26 mouse cellular contexts compared by ENCODE assay signal in the genomic region with DNA sequence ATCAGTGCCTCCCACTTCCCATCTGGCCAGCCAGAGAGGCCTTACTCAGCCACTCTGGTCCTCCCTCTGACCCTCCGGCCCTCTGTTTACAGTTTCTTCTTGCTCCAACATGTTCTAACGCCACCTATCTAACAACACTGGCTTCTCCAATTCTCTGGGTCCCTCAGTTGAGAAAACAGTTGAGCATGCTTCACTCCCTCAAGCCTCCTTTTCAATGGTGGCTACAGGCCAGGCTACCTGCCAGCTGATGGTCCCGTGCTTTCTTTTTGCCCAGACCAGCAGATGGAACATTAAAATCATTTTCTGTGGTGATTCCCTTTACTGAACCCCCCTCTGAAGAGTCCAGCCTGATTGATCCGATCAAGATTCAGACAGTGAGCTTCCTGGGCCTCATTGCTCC.
"Had no signal": no experiment of that assay in that cellular context is flagged by ENCODE, and none has a peak within 500 bp of the region (broad histone marks: within the 10 kb centered on the region; RNA-seq: fewer than 3 reads in every experiment).

No protein-coding gene starts in this region.

- H3K9ac ChIP-seq: embryonic facial prominence, embryonic 12.5 days; embryonic facial prominence, embryonic 13.5 days; embryonic facial prominence, embryonic 15.5 days; forebrain, embryonic 12.5 days; forebrain, embryonic 13.5 days; forebrain, embryonic 15.5 days; forebrain, postnatal 0 days had no signal

- H3K36me3 ChIP-seq: embryonic facial prominence, embryonic 10.5 days; embryonic facial prominence, embryonic 12.5 days; embryonic facial prominence, embryonic 13.5 days; embryonic facial prominence, embryonic 15.5 days; forebrain, embryonic 10.5 days; forebrain, embryonic 12.5 days; forebrain, embryonic 15.5 days; heart, embryonic 10.5 days had no signal

- H3K9me3 ChIP-seq: embryonic facial prominence, embryonic 10.5 days; embryonic facial prominence, embryonic 12.5 days; embryonic facial prominence, embryonic 13.5 days; embryonic facial prominence, embryonic 15.5 days; forebrain, embryonic 10.5 days; forebrain, embryonic 12.5 days; forebrain, embryonic 13.5 days; forebrain, embryonic 15.5 days; heart, embryonic 10.5 days had no signal

- H3K4me1 ChIP-seq: embryonic facial prominence, embryonic 10.5 days; embryonic facial prominence, embryonic 12.5 days; embryonic facial prominence, embryonic 13.5 days; embryonic facial prominence, embryonic 15.5 days; forebrain, embryonic 10.5 days; forebrain, embryonic 12.5 days; forebrain, embryonic 13.5 days; forebrain, embryonic 15.5 days; heart, embryonic 10.5 days had no signal

- H3K27me3 ChIP-seq: embryonic facial prominence, embryonic 12.5 days; embryonic facial prominence, embryonic 13.5 days; embryonic facial prominence, embryonic 15.5 days; forebrain, embryonic 12.5 days; forebrain, embryonic 13.5 days; forebrain, embryonic 15.5 days had no signal

- H3K4me2 ChIP-seq: embryonic facial prominence, embryonic 12.5 days; embryonic facial prominence, embryonic 13.5 days; embryonic facial prominence, embryonic 15.5 days; forebrain, embryonic 12.5 days; forebrain, embryonic 13.5 days; forebrain, embryonic 15.5 days had no signal

- ATAC-seq: forebrain, embryonic 13.5 days; forebrain, embryonic 14.5 days; forebrain, embryonic 15.5 days; forebrain, embryonic 16.5 days; forebrain, postnatal 0 days had no signal

- DNase-seq: cerebellum, adult 9-10 months; cerebellum, adult 9-11 months; cerebellum, postnatal 25 days; cerebellum, postnatal 36 days; embryo, embryonic 11 days; forebrain, postnatal 0 days; gastrocnemius, adult 2 months; gastrocnemius, postnatal 10 days; gastrocnemius, postnatal 14 days; gastrocnemius, postnatal 25 days; gastrocnemius, postnatal 36 days; heart, adult 11 months; heart, adult 18-20 months; heart, adult 2 months had no signal

- H3K4me3 ChIP-seq: embryonic facial prominence, embryonic 10.5 days; embryonic facial prominence, embryonic 12.5 days; embryonic facial prominence, embryonic 13.5 days; embryonic facial prominence, embryonic 15.5 days; erythroblast, embryonic 14.5 days; forebrain, embryonic 10.5 days; forebrain, embryonic 12.5 days; forebrain, embryonic 13.5 days; forebrain, embryonic 15.5 days; gastrocnemius, adult 2 months; heart, adult 2 months; heart, embryonic 10.5 days had no signal

- H3K27ac ChIP-seq: embryonic facial prominence, embryonic 10.5 days; embryonic facial prominence, embryonic 12.5 days; embryonic facial prominence, embryonic 13.5 days; embryonic facial prominence, embryonic 15.5 days; forebrain, embryonic 10.5 days; forebrain, embryonic 12.5 days; forebrain, embryonic 13.5 days; forebrain, embryonic 15.5 days; gastrocnemius, adult 2 months; heart, adult 2 months; heart, embryonic 10.5 days had no signal
